Mouse (Mus musculus) monocyte, adult 2 months (primary cell): ENCODE results near the gene F2r.

Source experiments
- DNase-seq, 2 experiments: peaks; one replicate each; pipeline ENCODE4 v3.0.0; 2022; ENCODE audit warnings: low spot score in 2 of 2, low read depth in 1 of 2

F2r gene

DNA sequence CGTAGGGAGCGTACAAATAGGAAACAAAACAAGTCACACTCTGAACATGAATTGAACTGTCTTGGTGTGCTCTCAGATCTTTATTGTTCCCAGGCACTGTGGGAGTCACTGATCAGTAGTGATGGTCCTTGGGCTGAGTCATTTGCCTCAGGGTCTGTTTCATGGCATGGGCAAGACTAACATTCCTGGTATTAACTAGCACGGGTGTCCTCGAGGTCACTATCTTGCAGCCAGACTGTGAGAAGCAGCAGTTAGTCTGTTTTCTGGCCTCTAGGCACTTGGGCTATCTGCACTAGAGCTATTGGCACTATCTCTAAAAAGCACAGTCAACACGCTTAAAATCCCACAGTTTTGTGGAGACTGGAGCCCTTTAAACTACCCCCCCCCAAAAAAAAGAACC, 22.4 kb downstream of the F2r start:
- no peak for DNase-seq

GRCm38 (mm10) chr13:95595411-95595810, 22.9 kb downstream of the F2r start:
- DNase-seq: no peak

- DNase-seq: peak in 1 of 2 experiments; percentile 4
These were observed 25.4 kb downstream of the F2r start for GRCm38 (mm10) chr13:95592860-95593259.

DNA sequence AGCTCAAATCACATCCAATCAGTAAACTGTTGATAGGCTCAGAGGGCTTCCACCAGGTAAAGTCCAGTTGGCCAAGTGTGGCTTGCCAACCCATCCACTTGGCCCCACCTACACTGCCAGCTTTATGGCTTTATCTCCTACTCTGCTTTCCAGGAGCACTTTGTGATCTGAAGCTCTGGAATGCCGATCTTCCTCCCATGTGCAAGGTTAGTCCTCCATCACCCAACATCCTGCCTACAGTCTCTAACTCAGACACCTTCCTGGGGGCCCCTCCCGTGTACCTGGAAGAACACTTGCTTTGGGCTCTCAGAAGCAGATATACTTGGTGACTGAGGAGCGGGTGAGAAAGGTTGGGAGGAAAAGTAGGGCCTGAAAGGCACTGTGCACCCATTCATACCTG, 26.7 kb downstream of the F2r start:
- no peak for DNase-seq

DNA sequence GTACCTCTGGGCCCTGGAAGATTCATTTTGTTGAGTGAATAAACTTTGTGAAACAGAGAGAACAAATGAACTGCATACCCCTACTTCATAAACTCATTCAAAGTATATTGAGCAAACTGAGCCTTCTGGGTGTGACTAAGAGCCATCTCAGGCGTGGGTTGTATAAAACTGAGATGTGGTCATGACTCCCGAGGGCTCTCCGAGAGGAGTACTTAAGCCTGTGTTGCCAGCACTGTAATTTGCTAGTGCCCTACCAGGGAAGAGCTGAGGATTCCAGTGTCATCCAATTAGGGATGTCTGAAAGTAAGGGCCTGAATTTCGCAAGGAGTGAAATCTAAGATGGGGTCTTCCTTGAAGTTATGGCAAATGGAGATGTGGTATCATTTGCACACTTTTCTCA, 30.7 kb downstream of the F2r start:
- no peak for DNase-seq

GRCm38 (mm10) chr13:95584898-95585297, 33.4 kb downstream of the F2r start:
- DNase-seq: no peak

DNA sequence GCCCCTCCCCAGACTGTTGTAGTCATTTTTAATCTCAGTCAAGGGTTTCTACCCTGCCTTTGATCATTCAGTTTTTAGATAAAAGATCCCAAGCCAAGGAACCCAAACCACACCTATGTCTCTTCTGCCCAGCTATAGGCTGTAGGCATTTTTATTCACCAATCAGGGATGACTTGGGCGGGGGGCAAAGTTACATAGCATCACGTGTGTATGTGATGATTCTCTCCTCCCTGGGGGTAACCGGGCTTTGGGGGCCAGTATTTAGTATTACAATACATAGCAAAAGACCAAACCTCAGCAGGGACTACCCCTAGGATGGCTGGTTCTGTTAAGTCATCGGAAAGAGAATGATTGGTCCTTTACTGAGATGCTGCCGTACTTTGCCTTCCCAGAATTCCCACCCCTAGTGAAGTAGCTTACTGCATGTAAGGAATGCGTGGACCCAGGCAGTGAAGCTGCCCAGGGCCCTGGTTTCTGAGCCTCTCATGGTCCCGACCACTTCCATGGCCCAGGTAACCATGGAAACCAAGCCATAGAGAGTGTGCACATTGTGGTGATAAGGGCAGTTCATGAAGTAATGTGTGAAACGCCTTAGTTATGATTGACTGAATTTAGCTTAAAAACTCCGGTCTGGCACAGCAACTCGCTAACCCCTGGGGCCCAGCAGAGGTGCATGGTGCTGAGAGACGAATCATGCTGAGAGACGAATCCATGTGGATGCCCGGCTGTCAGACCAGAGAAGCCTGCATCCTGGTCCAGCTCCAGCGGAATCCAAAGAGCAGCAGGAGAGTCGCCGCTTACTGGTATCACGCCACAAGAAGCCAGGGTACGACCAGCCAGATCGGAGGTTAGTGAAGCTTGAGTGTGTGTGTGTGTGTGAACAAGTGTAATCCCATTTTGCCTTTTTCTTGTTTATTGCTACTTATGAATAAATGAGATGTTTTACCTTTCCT, 34.8 kb downstream of the F2r start:
- no peak for DNase-seq

DNA sequence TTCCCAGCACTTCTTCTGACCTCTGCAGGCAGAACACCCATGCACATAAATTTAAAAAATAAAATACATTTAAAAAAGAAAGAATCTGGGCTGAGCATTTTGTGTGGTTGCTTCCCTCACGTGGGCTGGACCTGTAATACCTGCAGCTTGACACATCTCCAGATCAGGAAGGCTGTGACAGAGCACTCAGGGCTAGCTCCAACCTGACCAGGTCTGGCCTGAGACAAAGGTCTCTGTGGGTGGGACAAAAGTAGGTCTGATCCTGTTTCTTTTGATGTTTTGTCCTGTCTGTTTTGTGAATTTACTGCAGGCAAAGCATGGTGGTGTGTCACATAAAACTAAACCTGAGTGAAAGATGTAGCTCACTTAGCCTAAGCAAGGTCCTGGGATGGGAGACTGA, 36.4 kb downstream of the F2r start:
- no peak for DNase-seq

DNA sequence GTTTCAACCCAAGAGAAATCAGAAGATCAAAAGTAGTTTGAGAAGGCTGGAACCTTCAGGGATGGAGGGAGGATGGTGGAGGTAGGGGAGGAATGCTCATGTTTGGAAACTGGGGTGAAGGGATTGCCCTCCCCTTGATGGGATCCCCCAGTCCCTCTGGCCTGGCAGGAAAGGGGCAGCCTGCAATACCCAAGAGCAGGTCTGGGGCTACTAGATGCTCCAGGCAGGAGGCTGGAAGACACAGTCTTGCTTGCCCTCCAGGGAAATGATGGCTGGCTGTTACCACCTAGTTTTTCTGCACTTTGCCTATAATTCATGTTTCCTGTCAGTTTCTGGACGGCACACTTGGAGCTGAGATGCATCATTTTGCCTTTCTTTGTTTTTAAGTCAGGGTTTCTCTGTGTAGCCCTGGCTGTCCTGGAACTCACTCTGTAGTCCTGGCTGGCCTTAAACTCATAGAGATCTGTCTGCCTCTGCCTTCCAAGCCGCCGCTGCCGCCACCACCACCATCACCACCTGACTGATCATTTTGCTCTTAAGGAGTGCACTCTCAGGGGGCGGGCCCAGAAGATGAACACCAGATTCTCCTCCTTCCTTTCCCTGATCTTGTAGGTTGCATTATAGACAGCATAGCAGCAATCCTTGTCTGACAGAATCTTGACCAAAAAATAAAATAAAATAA, 40.1 kb downstream of the F2r start:
- DNase-seq: no peak

DNA sequence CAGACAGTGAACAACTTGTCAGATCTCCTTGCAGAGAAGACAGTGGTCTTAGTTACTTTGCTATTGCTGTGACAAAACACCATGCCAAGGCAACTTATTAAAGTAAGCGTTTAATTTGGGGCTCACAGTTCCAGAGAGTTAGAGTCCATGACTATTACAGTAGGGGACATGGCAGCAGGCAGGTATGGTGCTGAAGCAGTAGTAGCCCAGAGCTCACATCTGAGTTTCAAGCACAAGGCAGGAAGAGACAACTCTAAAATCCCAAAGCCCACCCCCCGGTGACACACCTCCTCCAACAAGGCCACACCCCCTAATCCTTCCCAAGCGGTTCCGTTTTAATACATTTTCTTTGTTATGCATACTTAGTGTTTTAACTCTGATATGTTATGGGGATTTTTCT, 47.4 kb downstream of the F2r start:
- no peak for DNase-seq

DNA sequence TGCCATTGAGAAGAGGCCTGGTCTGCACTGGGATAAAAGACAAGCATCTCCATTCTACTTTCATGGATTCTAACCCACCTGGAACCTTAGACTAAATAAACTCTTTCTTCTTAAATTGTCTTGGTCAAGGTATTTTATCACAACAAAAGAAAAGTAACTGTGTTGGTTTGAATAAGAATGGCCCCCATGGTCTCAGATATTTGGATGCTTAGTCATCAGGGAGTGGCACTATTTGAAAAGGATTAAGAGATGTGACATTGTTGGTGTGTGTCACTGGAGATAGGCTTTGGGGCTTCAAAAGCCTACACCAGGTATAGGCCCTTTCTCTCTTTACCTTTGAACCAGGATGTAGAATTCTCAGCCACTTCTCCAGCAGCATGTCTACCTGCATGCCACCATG, 49.0 kb downstream of the F2r start:
- DNase-seq: no peak

GRCm38 (mm10) chr13:95568336-95568735, 50.0 kb downstream of the F2r start:
- no peak for DNase-seq

DNA sequence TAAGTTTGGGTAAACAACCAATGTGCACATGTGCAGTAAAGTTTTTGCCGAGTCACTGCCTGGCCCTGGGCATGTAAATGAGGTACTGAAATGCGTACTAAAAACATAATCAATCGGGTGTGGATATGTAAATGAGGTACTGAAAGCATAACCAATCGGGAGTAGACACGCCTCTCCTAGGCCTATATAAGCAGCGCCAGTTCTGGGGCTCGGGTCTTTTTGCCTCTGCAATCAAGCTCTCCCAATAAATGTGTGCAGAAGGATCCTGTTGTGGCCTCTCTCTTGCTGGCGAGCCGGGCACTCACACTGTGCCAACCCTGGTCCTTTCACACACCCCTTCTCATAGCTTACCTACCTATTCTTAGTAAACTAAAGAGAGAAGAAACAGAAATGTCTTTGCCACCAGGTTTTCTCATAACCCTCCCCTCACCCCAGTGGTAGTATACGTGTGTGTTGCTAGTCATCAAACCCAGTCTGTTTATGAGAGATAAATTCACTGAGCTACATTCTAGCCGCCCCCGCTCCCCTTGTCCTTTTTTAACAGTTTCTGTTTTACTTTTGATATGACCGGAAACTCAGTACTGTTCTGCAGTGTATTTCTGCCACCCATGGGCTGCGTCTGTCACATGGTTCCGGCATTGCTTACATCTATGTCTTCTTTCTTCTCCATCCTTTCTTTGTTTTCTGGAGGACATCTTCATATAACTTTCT, 51.3 kb downstream of the F2r start:
- DNase-seq: no peak

DNA sequence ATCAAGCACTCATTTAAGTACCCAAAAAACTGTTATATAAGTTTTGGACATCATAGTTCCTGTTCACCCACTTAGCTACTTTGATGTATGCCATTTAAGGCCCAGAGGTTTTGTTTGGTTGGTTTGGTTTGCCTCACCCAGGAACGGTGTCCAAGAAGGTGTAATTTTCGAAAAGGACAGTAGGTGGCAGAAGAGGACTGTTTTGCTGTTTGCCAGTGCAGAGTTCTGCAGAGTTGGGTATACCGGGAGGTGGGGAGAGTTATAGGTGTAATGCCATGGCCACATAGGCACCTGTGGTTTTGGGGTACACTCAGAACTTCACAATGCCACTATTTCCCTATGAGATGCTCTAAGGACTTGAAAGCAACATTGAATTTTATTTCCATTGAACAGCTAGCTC, 54.6 kb downstream of the F2r start:
- peak; percentile 6 to 12 for DNase-seq

- DNase-seq: no peak
These were observed 55.1 kb downstream of the F2r start for GRCm38 (mm10) chr13:95563066-95563610.

DNA sequence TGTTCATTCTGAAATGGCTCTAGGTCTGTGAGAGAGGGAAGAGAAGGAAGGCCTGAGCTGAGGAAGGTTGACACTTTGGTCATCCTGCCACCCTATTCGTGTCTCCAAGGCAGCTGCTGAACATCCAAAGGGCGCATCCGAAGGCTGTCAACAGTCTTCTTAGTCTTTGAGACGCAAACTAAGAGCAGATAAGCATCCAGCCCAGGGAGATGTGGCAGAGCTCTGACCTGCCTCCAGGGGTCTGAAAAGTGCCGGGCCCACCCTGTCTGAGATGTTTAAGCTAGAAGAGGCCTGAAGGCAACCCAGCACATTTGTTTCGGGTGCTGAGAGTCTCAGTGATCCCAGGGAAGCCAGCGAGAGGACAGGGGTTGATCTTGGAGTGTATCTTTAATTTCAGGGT, 61.0 kb downstream of the F2r start:
- no peak for DNase-seq

DNA sequence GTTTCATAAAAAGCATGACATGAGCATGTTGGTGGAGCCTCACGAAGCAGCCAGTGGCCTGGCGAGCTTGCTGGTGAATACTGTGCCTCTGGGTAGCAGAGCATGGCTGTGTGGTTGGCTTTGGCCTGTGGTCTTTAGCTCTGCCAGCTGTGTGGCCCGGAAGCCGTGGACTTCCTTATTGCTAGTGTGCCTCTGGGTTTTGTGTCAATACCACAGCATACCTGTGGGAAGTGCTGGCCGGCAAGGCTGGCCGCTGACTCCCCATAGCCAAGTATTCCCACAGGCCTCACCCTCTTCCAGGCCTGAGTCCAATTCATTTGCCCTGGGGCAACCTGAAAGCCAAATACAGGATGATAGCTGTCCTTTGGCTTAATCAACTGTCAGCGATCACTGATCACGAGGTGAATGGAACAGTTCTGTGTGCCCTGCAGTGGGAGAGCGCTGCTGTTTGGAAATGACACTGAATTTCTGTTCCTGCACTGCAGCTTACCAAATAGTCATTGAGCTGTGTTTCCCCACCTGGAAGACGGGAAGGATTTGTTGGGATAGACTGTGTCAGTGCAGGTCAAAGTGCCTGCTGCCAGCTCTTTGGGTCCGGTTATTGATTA, 64.3 kb downstream of the F2r start:
- DNase-seq: no peak
